Comparison of ENCODE assay signal across 20 mouse cellular contexts in the genomic region with DNA sequence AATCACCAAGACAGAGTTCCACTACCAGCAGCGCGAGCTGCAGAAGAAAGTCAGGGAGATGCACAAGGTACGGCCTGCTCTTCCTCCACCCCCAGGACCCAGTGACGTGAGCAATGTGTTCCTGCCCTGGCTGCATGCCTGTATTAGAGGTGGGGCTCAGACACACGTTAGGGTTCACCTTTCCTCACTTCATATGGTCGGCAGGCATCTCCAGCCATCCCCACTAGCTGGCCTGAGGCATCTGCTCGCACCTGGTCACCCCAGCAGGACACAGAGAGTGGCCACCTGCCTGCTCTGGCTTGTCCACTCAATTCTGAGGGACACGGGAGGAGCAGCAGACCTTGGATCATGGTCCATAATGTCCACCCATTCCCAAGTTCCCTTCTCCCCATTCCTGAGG. TPM values are rescaled to one million over a fixed set of nuclear protein-coding genes. Genes with fewer than 3 reads are reported as not detected.
"Had no signal": no experiment of that assay in that cellular context is flagged by ENCODE, and none has a peak within 500 bp of the region (broad histone marks: within the 10 kb centered on the region; RNA-seq: fewer than 3 reads in every experiment).

No protein-coding gene starts in this region.

- H3K36me3 ChIP-seq: kidney, embryonic 15.5 days; liver, embryonic 13.5 days had no signal

- H3K4me3 ChIP-seq: kidney, embryonic 15.5 days; left cerebral cortex, adult 2 months; midbrain, embryonic 15.5 days; neural tube, embryonic 13.5 days had no signal

- H3K27ac ChIP-seq: kidney, embryonic 15.5 days; left cerebral cortex, adult 2 months; liver, embryonic 13.5 days; midbrain, embryonic 15.5 days; neural tube, embryonic 13.5 days; stomach, postnatal 0 days had no signal

- ATAC-seq: midbrain, embryonic 15.5 days had no signal

- H3K27me3 ChIP-seq: kidney, embryonic 15.5 days; liver, embryonic 13.5 days; midbrain, embryonic 15.5 days; neural tube, embryonic 13.5 days had no signal

- H3K4me1 ChIP-seq: midbrain, embryonic 15.5 days had no signal

- DNase-seq: kidney, postnatal 10 days; kidney, postnatal 36 days; layer of hippocampus, postnatal 36 days; liver, embryonic 13.5 days; lung, adult 2 months; lung, postnatal 14 days; lung, postnatal 4 days; right cerebral cortex, adult 18-20 months; right cerebral cortex, postnatal 14 days; right cerebral cortex, postnatal 4 days; thymus, adult 2 months; thymus, postnatal 14 days; thymus, postnatal 4 days had no signal

- H3K9ac ChIP-seq: kidney, embryonic 15.5 days; liver, embryonic 13.5 days; midbrain, embryonic 15.5 days had no signal

- H3K9me3 ChIP-seq: kidney, embryonic 15.5 days; liver, embryonic 13.5 days; midbrain, embryonic 15.5 days; neural tube, embryonic 13.5 days had no signal

RNA-seq across cellular contexts. Expression of a gene that starts 31.6 kb away (rescaled TPM):
- polyA plus RNA-seq: liver, adult 2 months had no signal

RNA-seq across cellular contexts. Expression of a gene that starts 47.6 kb away (rescaled TPM):
- polyA plus RNA-seq: midbrain, embryonic 11.5 days had no signal
